In genomic region chr13:5154911-5155310, GRCm38 (mm10) we compare ENCODE assay signal across 16 mouse cellular contexts.
"Had no signal": no experiment of that assay in that cellular context is flagged by ENCODE, and none has a peak within 500 bp of the region (broad histone marks: within the 10 kb centered on the region; RNA-seq: fewer than 3 reads in every experiment).

No protein-coding gene starts in this region.

- H3K27ac ChIP-seq: neural tube, embryonic 13.5 days; neural tube, embryonic 15.5 days; stomach, embryonic 15.5 days; stomach, postnatal 0 days had no signal

- H3K9ac ChIP-seq: neural tube, embryonic 13.5 days; neural tube, embryonic 15.5 days; stomach, embryonic 15.5 days had no signal

- H3K4me2 ChIP-seq: neural tube, embryonic 13.5 days; neural tube, embryonic 15.5 days; stomach, embryonic 15.5 days had no signal

- H3K4me3 ChIP-seq: neural tube, embryonic 13.5 days; neural tube, embryonic 15.5 days; stomach, embryonic 15.5 days had no signal

- DNase-seq: retina, postnatal 1 day; right cerebral cortex, adult 18-20 months; right cerebral cortex, postnatal 14 days; right cerebral cortex, postnatal 25 days; right cerebral cortex, postnatal 4 days; spleen, adult 18-20 months; thymus, adult 18-20 months; thymus, adult 2 months; thymus, postnatal 14 days; thymus, postnatal 25 days; thymus, postnatal 36 days; thymus, postnatal 4 days had no signal

- H3K9me3 ChIP-seq: neural tube, embryonic 13.5 days; neural tube, embryonic 15.5 days; stomach, embryonic 15.5 days had no signal

- H3K27me3 ChIP-seq: neural tube, embryonic 13.5 days; neural tube, embryonic 15.5 days; stomach, embryonic 15.5 days had no signal

- H3K36me3 ChIP-seq: neural tube, embryonic 13.5 days; neural tube, embryonic 15.5 days; stomach, embryonic 15.5 days had no signal

- H3K4me1 ChIP-seq: neural tube, embryonic 15.5 days; stomach, embryonic 15.5 days had no signal
